Mouse (Mus musculus) ovary, postnatal 14 days (tissue): Measurements from ENCODE around the gene Stk11ip.

Experiments used
- DNase-seq: peaks from one replicate; pipeline ENCODE4 v3.0.0; 2022; ENCODE audit warnings: low spot score

Stk11ip gene

GRCm38 (mm10) chr1:75570403-75570802 lies 49.1 kb downstream of the Stk11ip start:
- DNase-seq, result no peak

- DNase-seq, result no peak
Measured at GRCm38 (mm10) chr1:75572776-75573175, 51.4 kb downstream of the Stk11ip start.

GRCm38 (mm10) chr1:75573715-75574114 lies 52.4 kb downstream of the Stk11ip start:
- no peak for DNase-seq

- DNase-seq, result no peak
Measured at GRCm38 (mm10) chr1:75574476-75575310, 53.4 kb downstream of the Stk11ip start.

GRCm38 (mm10) chr1:75581936-75582624 lies 60.8 kb downstream of the Stk11ip start:
- DNase-seq, result no peak

- no peak for DNase-seq
Measured at GRCm38 (mm10) chr1:75582625-75582956, 61.3 kb downstream of the Stk11ip start.

GRCm38 (mm10) chr1:75583034-75583433 lies 61.7 kb downstream of the Stk11ip start:
- DNase-seq, result no peak

GRCm38 (mm10) chr1:75586791-75587190 lies 65.5 kb downstream of the Stk11ip start:
- no peak for DNase-seq
